Mouse (Mus musculus): ENCODE data around the gene Stat4.

Gene Stat4

DNA sequence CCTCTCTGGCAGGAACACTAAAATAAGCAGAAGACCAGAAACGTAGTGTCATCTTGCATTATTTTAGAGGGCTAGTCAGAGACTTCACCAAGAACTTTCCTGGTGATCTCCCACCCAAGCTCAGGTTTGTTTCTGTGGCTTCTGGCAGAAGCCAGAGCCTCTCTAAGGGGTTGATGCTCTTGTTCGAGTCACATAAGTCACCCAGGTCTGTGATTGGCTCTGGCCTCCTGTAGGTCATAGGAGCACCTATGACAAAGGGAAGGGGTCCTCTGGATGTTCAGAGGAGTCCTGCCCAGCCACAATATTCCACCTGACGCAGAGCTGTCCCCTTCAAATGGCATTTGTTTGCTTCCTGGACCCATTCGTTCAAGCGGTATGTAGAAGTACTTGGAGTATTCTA, at the start of gene Stat4:
TSS of gene Stat4 (plus strand) at position 301 of the 400 bp plus-strand sequence.
- DNase-seq: no peak

DNA sequence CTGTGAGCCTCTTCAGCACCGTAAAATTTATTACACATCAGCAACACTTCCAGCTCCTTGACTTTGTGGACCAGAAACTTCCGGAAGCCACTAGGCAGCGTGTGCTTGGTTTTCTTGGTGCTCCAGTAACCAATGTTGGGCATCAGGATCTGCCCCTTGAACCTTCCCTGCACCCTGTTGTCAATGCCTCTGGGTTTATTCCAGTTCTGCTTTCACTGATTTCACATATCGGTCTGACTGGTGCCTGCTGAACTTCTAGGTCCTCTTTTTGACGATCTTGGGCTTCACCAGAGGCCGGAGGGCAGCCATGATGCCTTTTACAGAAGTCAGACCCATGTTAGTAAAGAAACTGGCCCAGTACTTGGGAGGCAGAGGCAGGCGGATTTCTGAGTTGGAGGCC, 48.6 kb upstream of the Stat4 start:
- no peak for DNase-seq

GRCm38 (mm10) chr1:51944755-51945154, 42.2 kb upstream of the Stat4 start:
- DNase-seq: peak; percentile 25

- no peak for DNase-seq
These were observed 39.8 kb upstream of the Stat4 start for GRCm38 (mm10) chr1:51947116-51947515.

DNA sequence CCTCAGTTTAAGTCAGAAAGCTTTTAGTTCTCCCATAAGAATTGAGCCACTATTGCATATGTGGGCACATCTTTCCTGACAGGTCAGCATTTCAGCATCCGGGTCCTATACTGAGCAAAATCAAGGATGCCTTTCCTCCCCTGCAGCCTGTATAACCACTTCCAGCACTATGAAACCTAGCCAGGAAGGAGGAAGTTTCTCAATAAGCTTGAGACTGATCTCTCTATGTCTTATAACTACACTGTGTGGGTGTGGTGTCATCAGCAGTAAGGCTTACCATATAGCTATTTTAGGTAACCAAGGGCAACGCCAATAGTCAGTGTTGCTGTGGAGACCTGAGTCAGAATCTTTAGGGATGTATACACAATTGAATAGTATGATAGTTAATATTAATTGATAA, 22.3 kb upstream of the Stat4 start:
- DNase-seq: no peak

- no peak for DNase-seq
These were observed 18.0 kb upstream of the Stat4 start for GRCm38 (mm10) chr1:51968994-51969393.

- no peak for DNase-seq
These were observed 16.8 kb upstream of the Stat4 start for GRCm38 (mm10) chr1:51970182-51970581.

DNA sequence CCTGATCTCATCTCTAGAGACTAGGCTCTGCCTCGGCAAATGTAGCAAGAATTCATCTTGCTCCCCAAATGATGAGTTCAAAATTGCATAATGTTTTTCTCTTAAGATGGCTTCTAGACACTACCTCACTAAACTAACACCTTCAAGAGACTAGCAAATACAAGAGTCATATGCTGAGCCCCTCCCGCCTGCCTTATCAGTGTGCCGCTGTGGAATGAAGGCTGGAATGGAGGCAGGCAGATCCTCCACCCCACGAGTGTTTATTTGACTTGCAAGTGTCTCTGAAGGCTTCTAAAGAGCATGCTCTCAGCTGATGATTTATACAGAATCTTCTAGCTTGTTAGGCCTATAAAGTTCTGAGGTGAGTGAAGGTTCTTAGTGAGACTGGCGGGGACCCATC, 11.4 kb upstream of the Stat4 start:
- no peak for DNase-seq

DNA sequence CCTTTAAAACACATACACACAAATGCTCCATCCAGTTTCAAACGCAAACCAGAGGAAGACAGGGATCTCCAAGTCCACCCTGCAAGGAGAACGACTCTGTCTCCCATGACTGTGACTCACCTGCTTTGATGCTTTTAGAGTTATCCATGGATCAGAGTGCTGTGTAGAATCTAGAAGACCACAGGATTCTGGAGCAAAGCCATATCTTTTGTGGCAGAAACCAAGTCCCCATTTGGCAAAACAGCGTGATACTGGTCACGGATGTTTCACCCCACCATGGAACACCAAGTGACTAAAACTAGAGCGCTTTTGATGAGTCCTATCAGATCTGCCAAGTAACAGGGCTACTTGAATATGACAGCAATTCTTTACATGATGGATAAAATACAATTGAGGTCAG, 7.9 kb upstream of the Stat4 start:
- peak; percentile 51 for DNase-seq

DNA sequence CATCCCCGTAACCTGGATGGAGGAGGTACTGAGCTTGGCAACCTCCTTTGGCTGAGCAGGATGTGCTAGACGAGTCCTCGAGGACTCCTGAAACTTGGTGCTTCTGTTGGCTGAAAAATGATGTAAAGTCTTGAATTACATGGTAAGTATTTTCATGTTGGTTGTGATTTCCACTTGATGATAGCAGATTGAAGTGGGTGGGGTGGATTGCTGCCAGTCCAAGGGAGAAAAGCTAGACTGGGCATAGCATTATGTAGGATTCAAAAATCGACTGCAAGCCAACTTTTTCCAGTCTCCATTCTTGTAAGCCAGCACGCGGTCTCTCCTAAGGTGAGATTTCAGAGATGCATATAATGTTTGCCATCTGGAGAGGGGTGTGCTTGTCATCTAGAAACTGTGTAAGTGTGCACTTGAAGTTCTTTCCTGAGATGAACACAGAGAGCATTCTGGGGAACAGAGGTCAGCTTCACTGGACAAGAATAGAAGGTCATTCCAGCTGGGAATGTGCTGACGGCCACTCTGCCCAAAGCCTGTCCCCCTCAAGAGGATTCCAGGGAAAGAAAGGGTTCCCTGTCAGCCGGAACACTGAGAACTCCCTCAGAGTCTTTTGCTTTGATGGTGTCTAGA, 5.1 kb downstream of the Stat4 start:
- no peak for DNase-seq

- no peak for DNase-seq
These were observed 9.1 kb downstream of the Stat4 start for GRCm38 (mm10) chr1:51996056-51996455.

GRCm38 (mm10) chr1:51996751-51997659, 10.1 kb downstream of the Stat4 start:
- DNase-seq: no peak

DNA sequence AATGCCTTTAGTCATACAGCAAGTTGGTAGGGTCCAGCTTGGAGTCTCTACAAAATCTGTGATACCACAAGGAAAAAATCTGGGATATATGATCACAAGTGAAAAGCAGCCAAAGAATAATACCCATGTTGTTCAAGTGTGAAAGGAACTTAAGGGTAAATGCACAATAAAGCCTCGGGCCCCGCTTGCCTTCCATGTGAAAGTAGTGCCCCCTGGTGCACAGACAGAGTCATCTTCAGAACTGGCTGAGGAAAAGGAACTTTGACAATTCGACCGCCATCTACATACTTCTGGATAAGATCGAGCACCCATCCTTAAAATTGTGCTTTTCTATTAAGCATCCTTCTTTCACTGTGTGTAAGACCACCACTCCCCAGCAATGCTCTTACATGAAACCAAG, 11.6 kb downstream of the Stat4 start:
- DNase-seq: peak; percentile 22

GRCm38 (mm10) chr1:52004096-52004495, 17.1 kb downstream of the Stat4 start:
- peak; percentile 51 for DNase-seq

- no peak for DNase-seq
These were observed 21.5 kb downstream of the Stat4 start for GRCm38 (mm10) chr1:52008443-52008842.

- no peak for DNase-seq
These were observed 22.0 kb downstream of the Stat4 start for GRCm38 (mm10) chr1:52008947-52009346.

- DNase-seq: no peak
These were observed 23.8 kb downstream of the Stat4 start for GRCm38 (mm10) chr1:52010741-52011140.

DNA sequence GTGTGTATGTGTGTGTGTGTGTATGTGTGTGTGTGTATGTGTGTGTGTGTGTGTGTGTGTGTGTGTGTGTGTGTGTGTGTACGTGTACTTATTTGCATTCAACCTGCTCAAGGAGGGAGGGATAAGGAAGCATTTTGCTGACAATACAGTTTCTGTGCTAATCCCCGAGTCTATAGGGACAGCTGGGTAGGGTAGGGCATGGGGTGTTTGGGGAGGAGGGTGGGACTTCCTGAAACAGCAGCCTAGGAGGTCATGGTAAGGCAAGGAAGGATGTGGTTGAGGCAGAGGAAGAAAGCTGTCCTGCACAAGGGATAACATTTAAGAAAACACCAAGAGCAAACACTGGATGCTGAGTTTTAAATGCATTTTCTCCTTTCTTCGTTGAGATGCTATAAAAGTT, 24.3 kb downstream of the Stat4 start:
- no peak for DNase-seq

- no peak for DNase-seq
These were observed 25.3 kb downstream of the Stat4 start for GRCm38 (mm10) chr1:52012231-52012630.

- no peak for DNase-seq
These were observed 25.8 kb downstream of the Stat4 start for GRCm38 (mm10) chr1:52012757-52013156.

DNA sequence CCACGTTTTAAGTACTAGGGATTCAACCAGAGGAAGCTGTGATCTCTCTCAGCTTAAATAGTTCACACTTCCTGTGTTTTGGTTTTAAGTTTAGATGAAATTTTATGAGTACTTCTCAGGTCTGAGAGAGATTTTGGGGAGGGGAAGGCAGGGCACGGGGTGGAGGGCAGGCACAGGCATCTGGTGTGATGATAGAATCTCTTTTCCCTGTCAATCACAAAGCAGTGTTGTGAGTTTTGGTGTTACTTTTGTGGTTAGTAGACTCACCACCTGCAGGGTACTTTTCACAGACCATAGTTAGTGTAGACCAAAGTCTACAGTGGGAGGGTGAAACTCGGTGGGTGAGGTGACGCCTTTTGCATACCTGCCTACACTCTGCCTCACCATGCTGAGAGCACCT, 32.7 kb downstream of the Stat4 start:
- no peak for DNase-seq

DNA sequence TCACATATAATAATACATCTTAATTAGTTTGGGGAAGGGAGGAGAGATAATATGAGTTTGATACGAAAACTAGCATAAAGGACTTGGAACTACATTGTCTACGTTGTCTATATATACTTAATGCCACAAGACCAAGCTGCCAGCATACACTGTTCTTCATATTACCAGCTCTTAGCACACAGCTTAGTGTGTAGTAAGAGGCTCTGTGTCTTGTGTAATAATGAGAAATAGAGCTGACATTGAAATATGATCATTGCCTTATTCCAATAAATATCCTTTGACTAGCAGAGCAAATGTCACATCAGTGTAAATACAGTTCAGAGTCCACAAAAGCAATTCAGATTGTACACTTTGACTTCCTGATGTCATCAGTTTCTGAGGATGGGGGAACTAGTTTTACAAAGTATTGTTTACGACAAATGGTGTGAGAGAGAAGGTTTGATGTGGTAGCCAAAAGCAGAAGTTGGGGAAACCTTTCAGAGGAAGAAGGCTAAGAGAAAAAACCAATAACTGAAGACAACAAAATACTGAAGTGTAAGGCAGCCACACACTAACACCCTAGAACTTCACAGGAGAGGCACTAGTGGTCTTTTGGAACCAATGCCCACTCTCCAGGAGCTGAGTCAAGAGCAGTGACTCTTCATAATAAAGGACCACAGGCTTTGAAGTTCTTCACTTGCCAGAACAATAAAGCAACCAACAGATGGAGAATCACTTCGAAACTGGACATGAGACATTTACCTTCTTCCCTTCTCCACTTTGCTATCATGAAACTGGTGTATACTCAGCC, 35.2 kb downstream of the Stat4 start:
- no peak for DNase-seq

DNA sequence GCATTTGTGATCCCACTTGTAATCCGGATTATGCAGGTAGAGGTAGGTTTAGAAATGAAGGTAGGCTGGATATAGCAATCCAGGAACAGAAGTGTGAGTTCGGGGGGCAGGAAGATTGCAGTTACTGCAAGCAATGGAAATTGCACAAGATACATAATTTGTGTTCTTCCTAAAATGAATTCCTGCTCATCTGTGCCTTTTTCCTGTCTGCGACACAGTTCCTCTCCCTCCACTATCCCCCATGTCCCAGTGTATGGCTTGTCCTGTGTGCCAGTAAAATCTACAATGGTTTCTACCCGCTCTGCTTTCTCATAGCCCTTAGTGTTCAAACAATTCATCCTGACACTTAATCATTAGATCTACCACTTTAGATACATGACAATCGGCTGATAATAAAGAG, 41.7 kb downstream of the Stat4 start:
- DNase-seq: no peak
